Comparison of ENCODE assay signal across 9 mouse cellular contexts in genomic region chr5:45668831-45669230, GRCm38 (mm10). TPM values are rescaled to one million over a fixed set of nuclear protein-coding genes. Genes with fewer than 3 reads are reported as not detected.
DNase-seq lines count a peak whose midpoint lies in the region; ATAC-seq and TF ChIP-seq lines count a peak whose summit lies in the region.
"Had no signal": no experiment of that assay in that cellular context is flagged by ENCODE, and none has a peak within 500 bp of the region (broad histone marks: within the 10 kb centered on the region; RNA-seq: fewer than 3 reads in every experiment).

No protein-coding gene starts in this region.

- peak overlapping the region; percentile 77 for H3K4me3 ChIP-seq in kidney, embryonic 16.5 days (ENCODE audit: low read length)
- H3K4me3 ChIP-seq in embryonic facial prominence, embryonic 12.5 days: peak overlapping the region; percentile 82
- H3K4me3 ChIP-seq in intestine, embryonic 15.5 days (replicated peaks): peak overlapping the region; percentile 73
- peak overlapping the region; percentile 78 for H3K4me3 ChIP-seq in myocyte

- intact Hi-C loops in left cerebral cortex, postnatal 4 days (cut with DNase I): loop anchor here (2.0 to 5.0 kb wide), 2 partner anchors 137 to 194 kb away; no protein-coding TSS in a partner anchor

- no peaks in the 10 kb centered on the region for H3K9me3 ChIP-seq in kidney, embryonic 16.5 days (ENCODE audit: low read length)
- H3K9me3 ChIP-seq in embryonic facial prominence, embryonic 12.5 days: no peaks in the 10 kb centered on the region
- H3K9me3 ChIP-seq in intestine, embryonic 15.5 days: no peaks in the 10 kb centered on the region

- TF ChIP-seq POLR2A in myocyte (IDR thresholded peaks at IDR 0.05; ENCODE audit: insufficient read length, low read depth): no peak

- WGBS in kidney, embryonic 16.5 days: 1% methylated on average over 3 of the region's 3 CpGs
- WGBS in embryonic facial prominence, embryonic 12.5 days: 6% methylated on average over 3 of the region's 3 CpGs
- WGBS in intestine, embryonic 15.5 days: 4% methylated on average over 3 of the region's 3 CpGs

- H3K4me1 ChIP-seq in kidney, embryonic 16.5 days (ENCODE audit: insufficient read depth, low read length): peaks cover 10% of the 10 kb centered on the region
- peaks cover 6% of the 10 kb centered on the region for H3K4me1 ChIP-seq in embryonic facial prominence, embryonic 12.5 days
- peaks cover 3% of the 10 kb centered on the region; the same call in 1 of the 2 replicates for H3K4me1 ChIP-seq in intestine, embryonic 15.5 days (replicated peaks)

- H3K9ac ChIP-seq in kidney, embryonic 16.5 days (replicated peaks; ENCODE audit: low read length): peak overlapping the region; percentile 84
- H3K9ac ChIP-seq in embryonic facial prominence, embryonic 12.5 days: peak overlapping the region; percentile 79
- peak overlapping the region; percentile 81 for H3K9ac ChIP-seq in intestine, embryonic 15.5 days

- H3K27me3 ChIP-seq in kidney, embryonic 16.5 days (ENCODE audit: insufficient read depth, low read length): no peaks in the 10 kb centered on the region
- H3K27me3 ChIP-seq in embryonic facial prominence, embryonic 12.5 days: no peaks in the 10 kb centered on the region
- H3K27me3 ChIP-seq in intestine, embryonic 15.5 days (replicated peaks): no peaks in the 10 kb centered on the region
- H3K27me3 ChIP-seq in myocyte (ENCODE audit: control insufficient read depth, insufficient read depth, insufficient read length): no peaks in the 10 kb centered on the region

- peak overlapping the region; percentile 77 for H3ac ChIP-seq in myocyte (ENCODE audit: control insufficient read depth, insufficient read length)

- peak overlapping the region; percentile 91 for H3K27ac ChIP-seq in kidney, embryonic 16.5 days (ENCODE audit: low read length)
- H3K27ac ChIP-seq in embryonic facial prominence, embryonic 12.5 days: peak overlapping the region; percentile 86
- peak overlapping the region; percentile 84 for H3K27ac ChIP-seq in intestine, embryonic 15.5 days

- ATAC-seq in kidney, embryonic 16.5 days (ENCODE audit: low FRiP score, low TSS enrichment): peak; percentile 29
- ATAC-seq in embryonic facial prominence, embryonic 12.5 days (ENCODE audit: insufficient number of reproducible peaks, insufficient read depth, low FRiP score, low TSS enrichment): no peak
- peak; percentile 11; the same call in 1 of the 2 replicates for ATAC-seq in intestine, embryonic 15.5 days

- H3K79me2 ChIP-seq in myocyte (ENCODE audit: control insufficient read depth, insufficient read depth): peaks cover 14% of the 10 kb centered on the region

- no peak for DNase-seq in kidney, adult 11 months
- DNase-seq in Muller cell, postnatal 12 days (ENCODE audit: inconsistent ontology term): peak; percentile 17
- no peak for DNase-seq in ovary, postnatal 36 days (ENCODE audit: low spot score)
- DNase-seq in left cerebral cortex, postnatal 4 days: no peak

- peaks cover 5% of the 10 kb centered on the region; the same call in 1 of the 2 replicates for H3K36me3 ChIP-seq in kidney, embryonic 16.5 days (ENCODE audit: insufficient read depth, low read length)
- H3K36me3 ChIP-seq in embryonic facial prominence, embryonic 12.5 days: no peaks in the 10 kb centered on the region
- no peaks in the 10 kb centered on the region for H3K36me3 ChIP-seq in intestine, embryonic 15.5 days
- H3K36me3 ChIP-seq in myocyte (ENCODE audit: control insufficient read depth, insufficient read depth): no peaks in the 10 kb centered on the region

- H3K4me2 ChIP-seq in kidney, embryonic 16.5 days (replicated peaks; ENCODE audit: low read depth, low read length): peak overlapping the region; percentile 89
- H3K4me2 ChIP-seq in embryonic facial prominence, embryonic 12.5 days (replicated peaks): peak overlapping the region; percentile 71
- H3K4me2 ChIP-seq in intestine, embryonic 15.5 days (replicated peaks): peak overlapping the region; percentile 90
- H3K4me2 ChIP-seq in myocyte (ENCODE audit: low read depth): peak overlapping the region; percentile 97

TF ChIP-seq in myocyte, 11 proteins besides CTCF, POLR2A, EP300 and RAD21:
- TF ChIP-seq SRF (IDR thresholded peaks at IDR 0.05; ENCODE audit: control insufficient read depth, insufficient read length, low read depth): no peak
- TF ChIP-seq CEBPB (IDR thresholded peaks at IDR 0.05; ENCODE audit: insufficient read depth, poor library complexity, severe bottlenecking): no peak
- no peak for TF ChIP-seq MYOG (IDR thresholded peaks at IDR 0.05; ENCODE audit: control insufficient read depth in 1 of 3, insufficient read depth in 1 of 3, insufficient read length in 2 of 3, low read depth in 2 of 3)
- no peak for TF ChIP-seq E2F4 (IDR thresholded peaks at IDR 0.05; ENCODE audit: insufficient read depth)
- TF ChIP-seq REST (IDR thresholded peaks at IDR 0.05; ENCODE audit: insufficient read depth, insufficient read length): no peak
- no peak for TF ChIP-seq MAX (IDR thresholded peaks at IDR 0.05; ENCODE audit: low read depth)
- no peak for TF ChIP-seq TCF12 (IDR thresholded peaks at IDR 0.05; ENCODE audit: insufficient read depth, poor library complexity, severe bottlenecking)
- TF ChIP-seq POLR2AphosphoS2 (IDR thresholded peaks at IDR 0.05; ENCODE audit: insufficient read length, low read depth): no peak
- TF ChIP-seq MYOD1 (IDR thresholded peaks at IDR 0.05; ENCODE audit: control insufficient read depth in 1 of 3, insufficient read length in 2 of 3, low read depth in 2 of 3): no peak
- no peak for TF ChIP-seq USF1 (IDR thresholded peaks at IDR 0.05; ENCODE audit: low read depth)
- no peak for TF ChIP-seq TCF3 (IDR thresholded peaks at IDR 0.05; ENCODE audit: insufficient read length, low read depth)
TF ChIP-seq in myocyte: peak in this region for 0.

RNA-seq across cellular contexts. Expression of gene Ncapg, which starts 0.9 kb away (rescaled TPM):
- 53.8 and 54.0 TPM in 2 replicates for polyA plus RNA-seq in kidney, embryonic 16.5 days (2015; fragmentation: Nextera tagmentation; extraction: Ambion mirVana)
- 56.8 and 58.3 TPM in 2 replicates for polyA plus RNA-seq in embryonic facial prominence, embryonic 12.5 days (2016; fragmentation: Nextera tagmentation; extraction: Ambion mirVana)
- polyA plus RNA-seq in intestine, embryonic 15.5 days (2015; fragmentation: Nextera tagmentation; extraction: Ambion mirVana): 43.1 and 49.9 TPM in 2 replicates
- polyA plus RNA-seq in myocyte (2012; fragmentation: generic; extraction: Trizol): 6.3 TPM
- 1 to 10 TPM; 3.3 to 4.3 TPM for total RNA-seq in left cerebral cortex, postnatal 4 days (2021)

RNA-seq across cellular contexts. Expression of gene Fam184b, which starts 29.4 kb away (rescaled TPM):
- polyA plus RNA-seq in kidney, embryonic 16.5 days (2015; fragmentation: Nextera tagmentation; extraction: Ambion mirVana): 1.5 and 1.7 TPM in 2 replicates
- 0.78 and 1.1 TPM in 2 replicates for polyA plus RNA-seq in embryonic facial prominence, embryonic 12.5 days (2016; fragmentation: Nextera tagmentation; extraction: Ambion mirVana)
- polyA plus RNA-seq in intestine, embryonic 15.5 days (2015; fragmentation: Nextera tagmentation; extraction: Ambion mirVana): 2.9 and 3.3 TPM in 2 replicates
- polyA plus RNA-seq in myocyte (2012; fragmentation: generic; extraction: Trizol): 0.01 TPM
- total RNA-seq in left cerebral cortex, postnatal 4 days (2021): 10 to 100 TPM; 13.7 TPM
- total RNA-seq: hematopoietic stem cell, adult 5-6 weeks had no signal
